In the genomic region with DNA sequence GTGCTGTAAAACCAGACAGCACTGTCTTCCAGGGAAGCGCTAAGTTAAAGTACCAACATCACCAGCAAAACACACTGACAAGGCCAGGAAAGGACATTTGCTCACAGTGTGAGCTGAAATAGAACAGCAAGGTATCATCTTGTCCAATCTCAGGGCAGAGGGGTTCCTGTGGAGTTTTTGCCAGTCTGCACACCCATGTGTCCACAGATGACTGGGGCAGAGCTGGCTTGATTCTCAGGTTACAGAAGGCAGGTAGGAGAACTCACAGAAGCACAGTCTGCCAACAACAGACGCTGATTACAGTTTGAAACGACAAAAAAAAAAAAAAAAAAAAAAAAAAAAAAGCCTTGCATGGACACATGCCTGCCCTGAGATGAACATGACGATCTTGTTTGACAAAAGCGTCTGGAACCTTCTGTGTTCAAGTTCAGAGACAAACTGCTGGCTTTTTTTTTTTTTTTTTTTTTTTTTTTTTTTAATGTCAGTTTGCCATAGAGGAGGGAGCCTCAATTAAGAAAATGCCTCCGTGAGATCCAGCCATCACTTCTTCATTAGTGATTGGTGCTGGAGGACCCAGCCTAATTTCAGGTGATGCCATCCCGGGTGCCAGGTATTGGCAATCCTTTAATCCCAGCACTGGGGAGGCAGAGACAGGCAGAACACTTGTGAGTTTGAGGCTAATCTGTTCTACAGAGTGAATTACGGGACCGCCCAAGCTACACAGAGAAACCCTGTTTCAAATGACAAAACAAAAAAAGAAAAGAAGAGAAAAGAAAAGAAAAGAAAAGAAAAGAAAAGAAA, we compare ENCODE assay signal across 19 mouse cellular contexts. TPM values are rescaled to one million over a fixed set of nuclear protein-coding genes. Genes with fewer than 3 reads are reported as not detected.
DNase-seq lines count a peak whose midpoint lies in the region.
"Had no signal": no experiment of that assay in that cellular context is flagged by ENCODE, and none has a peak within 500 bp of the region (broad histone marks: within the 10 kb centered on the region; RNA-seq: fewer than 3 reads in every experiment).

No protein-coding gene starts in this region.

- intact Hi-C loops in left cerebral cortex, postnatal 4 days (cut with DNase I): loop anchor here (10.0 kb wide), 1 partner anchor 63 kb away; a partner anchor contains a TSS
- intact Hi-C loops in left cerebral cortex, postnatal 10 days (cut with DNase I): no loop called here
- intact Hi-C loops in gastrocnemius, postnatal 36 days (cut with DNase I): loop anchor here (2.0 to 10.0 kb wide), 2 partner anchors 87 to 163 kb away; no protein-coding TSS in a partner anchor

- DNase-seq in left cerebral cortex, postnatal 4 days: peak; percentile 46
- DNase-seq in left cerebral cortex, postnatal 10 days (ENCODE audit: extremely low spot score in 1 of 2, low spot score in 2 of 2): no peak
- DNase-seq in cerebellum, adult 18-20 months: peak; percentile 32 to 45
- DNase-seq in cerebellum, adult 9-11 months: peak; percentile 65
- DNase-seq in ovary, postnatal 14 days (ENCODE audit: low spot score): no peak
- DNase-seq in gastrocnemius, postnatal 36 days: no peak
- DNase-seq in testis, postnatal 14 days (ENCODE audit: low spot score): no peak
- DNase-seq: adrenal gland, postnatal 14 days; B cell, adult 2 months; heart, postnatal 10 days; kidney, adult 11 months; kidney, postnatal 14 days; liver, postnatal 0 days; lung, postnatal 36 days; retina, postnatal 1 day; right cerebral cortex, postnatal 14 days; thymus, adult 18-20 months; thymus, postnatal 25 days had no signal

RNA-seq across cellular contexts. Expression of a gene that starts 29.6 kb away (rescaled TPM):
- 1 to 10 TPM; 5.6 to 6.1 TPM for total RNA-seq in left cerebral cortex, postnatal 4 days (2021)
- 1 to 10 TPM; 6.3 to 7.2 TPM for total RNA-seq in left cerebral cortex, postnatal 10 days (2021)
- 1 to 10 TPM in 1 of 2 experiments, under 1 TPM in 1; 0.87 to 2.2 TPM for total RNA-seq in gastrocnemius, postnatal 36 days (2021)
- total RNA-seq: hematopoietic stem cell, adult 5-6 weeks had no signal

Comparison
In these comparisons a context has a peak if more than half of its experiments do, and no peak if none do; other contexts are left out.
1. DNase-seq: peak in left cerebral cortex, postnatal 4 days (single experiment), cerebellum, adult 18-20 months (2 of 2) and cerebellum, adult 9-11 months (single experiment); none in left cerebral cortex, postnatal 10 days (0 of 2), ovary, postnatal 14 days (single experiment), gastrocnemius, postnatal 36 days (0 of 2) and testis, postnatal 14 days (single experiment).